10 mouse cellular contexts compared by ENCODE assay signal in the genomic region with DNA sequence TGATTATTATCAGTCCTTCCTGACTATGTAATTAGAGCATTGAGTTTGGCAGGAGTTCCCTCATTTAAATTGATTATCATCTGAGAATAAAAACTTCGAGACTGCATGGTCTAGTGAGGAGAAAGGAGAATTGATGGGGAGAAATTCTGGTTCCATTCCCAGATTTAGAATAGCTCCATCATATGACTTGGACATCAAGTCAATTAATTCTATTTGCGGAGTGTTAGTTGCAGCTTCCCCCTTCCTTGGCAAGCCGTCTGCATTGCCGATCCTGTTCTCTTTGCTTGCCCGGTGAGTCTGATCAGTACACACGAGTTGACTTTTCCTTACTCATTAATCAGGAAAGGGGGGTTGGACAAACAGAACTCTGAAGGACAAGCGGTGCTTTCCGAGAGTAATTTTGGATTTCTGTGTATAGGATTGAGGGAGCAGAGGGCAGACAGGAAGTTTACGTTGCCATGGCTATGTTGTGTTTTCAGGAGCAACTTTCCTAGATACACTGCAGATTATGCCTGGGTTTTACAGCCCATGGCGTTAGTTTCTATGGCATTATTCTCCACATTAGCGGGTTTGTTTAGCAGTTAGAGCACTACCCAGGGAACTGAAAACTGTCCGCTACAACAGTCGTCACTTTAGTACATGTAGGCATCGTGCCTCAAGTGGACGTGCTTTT.
DNase-seq lines count a peak whose midpoint lies in the region; ATAC-seq and TF ChIP-seq lines count a peak whose summit lies in the region.
"Had no signal": no experiment of that assay in that cellular context is flagged by ENCODE, and none has a peak within 500 bp of the region (broad histone marks: within the 10 kb centered on the region; RNA-seq: fewer than 3 reads in every experiment).

No protein-coding gene starts in this region.

- H3K27me3 ChIP-seq in liver, embryonic 11.5 days (replicated peaks; ENCODE audit: control insufficient read depth, insufficient read depth, low read length): no peaks in the 10 kb centered on the region
- H3K27me3 ChIP-seq: neural tube, embryonic 13.5 days had no signal

- no peaks in the 10 kb centered on the region for H3K9me3 ChIP-seq in liver, embryonic 11.5 days (ENCODE audit: control insufficient read depth, low read length)
- H3K9me3 ChIP-seq: neural tube, embryonic 13.5 days had no signal

- intact Hi-C loops in left cerebral cortex, adult 2 months (cut with DNase I): no loop called here
- intact Hi-C loops in left cerebral cortex, postnatal 10 days (cut with DNase I): loop anchor here (10.0 kb wide), 1 partner anchor 111 kb away; a partner anchor contains a TSS

- ATAC-seq in liver, embryonic 11.5 days (replicated peaks; ENCODE audit: low FRiP score): peak; percentile 65
- ATAC-seq in megakaryocyte progenitor cell, adult 5-6 weeks (replicated peaks; ENCODE audit: poor library complexity): no peak

- H3K4me2 ChIP-seq in liver, embryonic 11.5 days: peak overlapping the region; percentile 16; the same call in 1 of the 2 replicates
- H3K4me2 ChIP-seq: neural tube, embryonic 13.5 days had no signal

- DNase-seq in left cerebral cortex, adult 2 months (ENCODE audit: extremely low spot score in 1 of 2, low spot score in 2 of 2): peak in 1 of 2 experiments; percentile 23
- DNase-seq in left cerebral cortex, postnatal 10 days (ENCODE audit: extremely low spot score in 1 of 2, low spot score in 2 of 2): no peak
- peak; percentile 38 for DNase-seq in cerebellum, adult 11 months
- DNase-seq in cerebellum, postnatal 10 days: peak; percentile 55 to 56
- DNase-seq in liver, embryonic 11.5 days (ENCODE audit: low spot score): peak; percentile 31
- DNase-seq in ovary, postnatal 36 days (ENCODE audit: low spot score): no peak
- DNase-seq in thymus, postnatal 10 days (ENCODE audit: low spot score in 2 of 2): no peak
- DNase-seq: lung, adult 2 months had no signal

- TF ChIP-seq CTCF in left cerebral cortex, adult 2 months (IDR thresholded peaks at IDR 0.05): no peak

- H3K36me3 ChIP-seq in liver, embryonic 11.5 days (ENCODE audit: control insufficient read depth, insufficient read depth, low read length): no peaks in the 10 kb centered on the region
- H3K36me3 ChIP-seq: neural tube, embryonic 13.5 days had no signal

- H3K4me3 ChIP-seq in left cerebral cortex, adult 2 months: peak overlapping the region; percentile 29; the same call in 1 of the 2 replicates
- no peak overlapping the region for H3K4me3 ChIP-seq in liver, embryonic 11.5 days (ENCODE audit: low read depth, low read length)
- H3K4me3 ChIP-seq: neural tube, embryonic 13.5 days had no signal

- 69% methylated on average over 15 of the region's 15 CpGs for WGBS in liver, embryonic 11.5 days

- no peak overlapping the region; the same call in 1 of the 2 replicates for H3K27ac ChIP-seq in left cerebral cortex, adult 2 months
- no peak overlapping the region; the same call in 1 of the 2 replicates for H3K27ac ChIP-seq in liver, embryonic 11.5 days (ENCODE audit: low read depth, low read length)
- H3K27ac ChIP-seq: neural tube, embryonic 13.5 days had no signal

- no peak overlapping the region for H3K9ac ChIP-seq in liver, embryonic 11.5 days (ENCODE audit: low read depth, low read length)
- H3K9ac ChIP-seq: neural tube, embryonic 13.5 days had no signal

- H3K4me1 ChIP-seq in liver, embryonic 11.5 days (replicated peaks; ENCODE audit: control insufficient read depth, insufficient read depth, low read length): no peaks in the 10 kb centered on the region

Comparison
In these comparisons a context has a peak if more than half of its experiments do, and no peak if none do; other contexts are left out.
1. DNase-seq: peak in cerebellum, adult 11 months (single experiment), cerebellum, postnatal 10 days (2 of 2) and liver, embryonic 11.5 days (single experiment); none in left cerebral cortex, postnatal 10 days (0 of 2), ovary, postnatal 36 days (single experiment) and thymus, postnatal 10 days (0 of 2).